Mouse (Mus musculus) hindbrain, postnatal 0 days (tissue): ENCODE results near the gene Olfr1373. TPM values are rescaled to one million over a fixed set of nuclear protein-coding genes. Genes with fewer than 3 reads are reported as not detected.

Experiments
- ATAC-seq: fragments of 200-750 bp; cut with Nextera tagmentation; 2 replicates; pipeline ENCODE4 v1.8.0; 2017; ENCODE audit warnings: mild to moderate bottlenecking, moderate TSS enrichment, moderate library complexity
- DNase-seq: peaks from one replicate; pipeline ENCODE4 v3.0.0-alpha.2; 2015; ENCODE audit warnings: low spot score
- H3K27ac ChIP-seq: fragments of 300-500 bp; sonication (generic); 2 replicates; pipeline ENCODE4 v1.5.1; 2014; ENCODE audit warnings: mild to moderate bottlenecking
- H3K27me3 ChIP-seq: fragments of 300-500 bp; sonication (generic); 2 replicates; pipeline ENCODE4 v1.6.1; 2014; ENCODE audit warnings: low read length, mixed read lengths; ENCODE audit not compliant: insufficient read depth
- H3K36me3 ChIP-seq: fragments of 300-500 bp; sonication (generic); 2 replicates; pipeline ENCODE4 v1.6.1; 2014; ENCODE audit warnings: low read length, mixed read lengths; ENCODE audit not compliant: insufficient read depth
- H3K4me1 ChIP-seq: fragments of 300-500 bp; sonication (generic); 2 replicates; pipeline ENCODE4 v1.6.1; 2014; ENCODE audit warnings: antibody characterized with exemption, low read length, mixed read lengths; ENCODE audit not compliant: insufficient read depth
- H3K4me2 ChIP-seq: fragments of 300-500 bp; sonication (generic); 2 replicates; pipeline ENCODE4 v1.6.1; 2014; ENCODE audit warnings: low read depth, mild to moderate bottlenecking, low read length, moderate library complexity, mixed read lengths
- H3K4me3 ChIP-seq: fragments of 300-500 bp; sonication (generic); 2 replicates; pipeline ENCODE4 v1.5.1; 2014; ENCODE audit warnings: low read length
- H3K9ac ChIP-seq: fragments of 300-500 bp; sonication (generic); replicated peaks from 2 replicates; pipeline ENCODE4 v1.6.1; 2014; ENCODE audit warnings: mild to moderate bottlenecking, low read length, moderate library complexity, mixed read lengths
- H3K9me3 ChIP-seq: fragments of 300-500 bp; sonication (generic); 2 replicates; pipeline ENCODE4 v1.6.1; 2016; ENCODE audit warnings: low read length, mixed read lengths
- CTCF ChIP-seq: IDR thresholded peaks from 2 replicates; pipeline ENCODE4 v1.5.1; 2016; ENCODE audit warnings: antibody characterized with exemption, control low read depth, low read depth
- WGBS: fragments of 180-500 bp; shearing (Covaris S2); extraction: QIAGEN DNeasy Blood & Tissue Kit; methylation state at CpG from one replicate; pipeline ENCODE4 v1.1.7; 2014; 5-methylcytosine and 5-hydroxymethylcytosine counted together
- polyA plus RNA-seq: library from polyadenylated mRNA; unstranded; fragments of >200 nt; fragmentation: Nextera tagmentation; extraction: Ambion mirVana; gene quantifications from 2 replicates; pipeline ENCODE4 v1.2.1, GENCODE M21; 2015
- total RNA-seq: library from RNA; depleted of rRNA; stranded (reverse); fragments of >200 nt; gene quantifications from 2 replicates; pipeline ENCODE4 v1.2.3, GENCODE M21; 2014

Olfr1373 gene
- total and polyA plus RNA-seq, 2 experiments from 2014 or later = not detected

DNA sequence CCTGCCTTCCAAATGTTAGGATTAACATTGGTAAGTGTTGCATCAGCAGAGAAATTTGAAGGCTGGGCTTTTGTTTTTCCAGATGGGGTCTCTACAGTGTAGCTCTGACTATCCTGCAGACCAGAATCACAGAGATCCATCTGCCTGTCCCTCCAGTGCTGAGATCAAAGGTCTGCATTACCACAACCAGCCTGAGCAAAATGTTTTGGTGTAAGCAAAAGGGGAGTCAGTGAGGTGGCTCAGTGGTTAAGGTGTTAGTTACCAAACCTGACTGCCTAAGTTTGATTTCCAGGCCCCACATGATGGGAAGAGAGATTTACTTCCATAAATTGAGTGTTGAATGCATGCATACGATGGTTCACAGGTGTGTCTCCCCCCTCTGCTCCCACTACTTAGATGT lies 35.9 kb downstream of the Olfr1373 start:
- H3K9ac ChIP-seq = no peak overlapping the region
- TF ChIP-seq CTCF = no peak
- 77% methylated on average over 1 of the region's 1 CpGs for WGBS
- ATAC-seq = no peak
- H3K27me3 ChIP-seq = no peaks in the 10 kb centered on the region
- H3K36me3 ChIP-seq = peaks cover 4% of the 10 kb centered on the region; the same call in 1 of the 2 replicates
- H3K27ac ChIP-seq = no peak overlapping the region
- DNase-seq = no peak
- no peak overlapping the region for H3K4me3 ChIP-seq
- H3K4me1 ChIP-seq = 0 out of 2 replicates have a peak, but pooled peaks cover 1% of the 10 kb centered on the region
- H3K9me3 ChIP-seq = no peaks in the 10 kb centered on the region
- no peak overlapping the region for H3K4me2 ChIP-seq

DNA sequence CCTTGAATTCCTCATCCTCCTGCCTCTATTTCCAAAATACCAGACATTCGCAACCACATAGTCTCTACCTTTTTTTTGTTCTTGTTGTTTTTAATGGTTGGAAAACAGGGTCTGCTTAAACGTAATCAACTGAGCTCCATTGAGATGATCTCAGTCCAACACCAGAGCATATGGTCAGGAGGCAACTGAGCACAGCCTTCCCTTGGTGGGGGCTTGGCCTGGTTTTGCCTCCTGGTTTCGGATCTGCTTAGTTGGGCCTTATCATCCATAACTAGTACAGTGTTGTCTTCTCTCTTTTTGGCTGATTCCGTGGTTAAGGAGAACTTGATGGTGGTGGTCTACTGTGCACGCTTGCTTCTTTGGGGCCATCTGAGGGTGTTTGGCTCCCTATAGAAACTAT lies 36.5 kb downstream of the Olfr1373 start:
- no peak for ATAC-seq
- Histone ChIP-seq H3K9me3 (no peaks in the 10 kb centered on the region), H3K27ac (no peak overlapping the region), H3K4me3 (no peak overlapping the region), H3K4me1 (0 out of 2 replicates have a peak, but pooled peaks cover 5% of the 10 kb centered on the region), H3K27me3 (no peaks in the 10 kb centered on the region), H3K9ac (no peak overlapping the region), H3K36me3 (no peaks in the 10 kb centered on the region), H3K4me2 (no peak overlapping the region)
- no peak for TF ChIP-seq CTCF
- DNase-seq = no peak
- 92% methylated on average over 5 of the region's 5 CpGs for WGBS

DNA sequence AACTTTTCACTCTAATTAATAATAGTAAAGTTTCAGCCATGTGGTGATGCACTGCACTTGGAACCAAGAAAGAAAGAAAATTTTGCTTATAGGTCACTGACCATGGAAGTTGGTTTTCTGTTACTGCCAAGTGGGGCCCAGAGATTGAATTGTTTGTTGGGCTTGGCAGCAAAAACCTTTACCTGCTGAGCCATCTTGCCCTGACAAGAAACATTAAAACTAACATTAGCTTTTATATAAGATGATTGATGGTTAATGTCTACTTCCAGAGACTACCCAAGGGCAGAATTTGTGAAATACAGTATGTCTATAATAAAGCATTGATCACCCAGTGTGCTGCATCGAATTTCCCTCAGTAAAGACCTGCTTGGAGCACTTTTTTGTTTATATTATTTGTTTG lies 38.9 kb downstream of the Olfr1373 start:
- ATAC-seq (no peak), DNase-seq (no peak)
- Histone ChIP-seq H3K9me3 (no peaks in the 10 kb centered on the region), H3K9ac (no peak overlapping the region), H3K27ac (no peak overlapping the region), H3K4me3 (no peak overlapping the region), H3K4me1 (peaks cover 11% of the 10 kb centered on the region; the same call in 1 of the 2 replicates), H3K27me3 (no peaks in the 10 kb centered on the region), H3K36me3 (no peaks in the 10 kb centered on the region), H3K4me2 (no peak overlapping the region)
- WGBS = 85% methylated on average over 1 of the region's 1 CpGs
- no peak for TF ChIP-seq CTCF

DNA sequence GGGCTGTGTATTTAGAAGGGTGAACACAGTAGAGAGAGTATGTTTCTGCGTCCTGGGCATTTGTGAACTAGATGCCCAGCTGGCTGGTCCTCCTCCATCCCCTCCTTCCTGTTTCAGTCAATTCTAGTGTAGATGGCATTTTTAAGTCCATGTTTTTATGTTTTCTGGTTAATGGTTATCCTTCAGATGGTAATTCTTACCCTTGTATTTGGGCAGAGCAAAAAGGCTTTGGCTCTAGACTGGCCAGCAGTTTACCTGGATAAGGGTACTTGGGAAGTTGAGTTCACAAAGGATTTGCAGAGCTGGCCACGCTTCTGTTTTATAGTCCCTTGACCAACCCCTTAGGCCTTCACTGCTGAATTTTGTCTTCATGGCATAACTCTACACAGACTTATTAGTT lies 39.3 kb downstream of the Olfr1373 start:
- Histone ChIP-seq H3K27me3 (no peaks in the 10 kb centered on the region), H3K4me3 (no peak overlapping the region), H3K27ac (no peak overlapping the region), H3K36me3 (no peaks in the 10 kb centered on the region), H3K9ac (no peak overlapping the region), H3K4me1 (peaks cover 15% of the 10 kb centered on the region; the same call in 1 of the 2 replicates), H3K9me3 (no peaks in the 10 kb centered on the region), H3K4me2 (no peak overlapping the region)
- ATAC-seq (no peak), DNase-seq (no peak)
- TF ChIP-seq CTCF = no peak
- 83% methylated on average over 2 of the region's 2 CpGs for WGBS

DNA sequence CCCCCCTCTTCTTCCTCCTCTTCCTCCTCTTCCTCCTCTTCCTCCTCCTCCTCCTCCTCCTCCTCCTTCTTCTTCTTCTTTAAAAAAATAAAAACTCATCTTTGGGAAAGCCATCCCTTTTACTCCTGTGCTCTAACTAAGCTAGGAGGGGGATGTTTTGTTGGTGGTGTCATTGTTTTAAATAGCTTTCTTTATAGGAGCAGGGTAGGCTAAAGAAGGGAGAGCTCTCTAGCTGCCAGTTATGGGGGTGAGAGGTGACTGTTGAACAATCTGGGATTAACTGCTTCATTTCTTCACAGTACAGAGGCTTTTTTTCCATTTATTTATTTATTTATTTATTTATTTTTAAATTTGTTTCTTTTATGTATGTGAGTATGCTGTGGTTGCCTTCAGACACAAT lies 39.8 kb downstream of the Olfr1373 start:
- ATAC-seq = no peak
- Histone ChIP-seq H3K4me2 (no peak overlapping the region), H3K4me3 (no peak overlapping the region), H3K27me3 (no peaks in the 10 kb centered on the region), H3K36me3 (no peaks in the 10 kb centered on the region), H3K4me1 (peaks cover 19% of the 10 kb centered on the region; the same call in 1 of the 2 replicates), H3K9ac (no peak overlapping the region), H3K9me3 (no peaks in the 10 kb centered on the region), H3K27ac (no peak overlapping the region)
- DNase-seq = no peak
- no peak for TF ChIP-seq CTCF

DNA sequence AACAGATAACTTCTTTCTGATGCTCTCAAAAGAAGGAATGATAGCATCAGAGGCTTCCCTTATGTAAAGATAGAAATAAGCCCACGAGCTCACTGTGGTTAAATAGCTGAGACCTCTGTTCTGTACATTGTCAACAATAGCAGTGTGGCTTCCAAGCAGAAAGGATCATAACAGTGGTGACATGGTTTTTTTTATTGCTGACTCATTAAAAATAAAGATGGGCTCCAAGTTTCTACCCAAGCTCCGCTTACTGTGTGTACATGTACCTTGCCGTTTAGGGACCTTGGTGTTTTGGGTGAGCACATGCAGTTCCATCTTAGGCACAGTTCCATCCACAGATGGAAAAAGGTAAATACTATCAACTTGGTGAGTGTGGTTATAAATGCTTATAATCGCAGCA lies 42.4 kb downstream of the Olfr1373 start:
- 86% methylated on average over 4 of the region's 4 CpGs for WGBS

DNA sequence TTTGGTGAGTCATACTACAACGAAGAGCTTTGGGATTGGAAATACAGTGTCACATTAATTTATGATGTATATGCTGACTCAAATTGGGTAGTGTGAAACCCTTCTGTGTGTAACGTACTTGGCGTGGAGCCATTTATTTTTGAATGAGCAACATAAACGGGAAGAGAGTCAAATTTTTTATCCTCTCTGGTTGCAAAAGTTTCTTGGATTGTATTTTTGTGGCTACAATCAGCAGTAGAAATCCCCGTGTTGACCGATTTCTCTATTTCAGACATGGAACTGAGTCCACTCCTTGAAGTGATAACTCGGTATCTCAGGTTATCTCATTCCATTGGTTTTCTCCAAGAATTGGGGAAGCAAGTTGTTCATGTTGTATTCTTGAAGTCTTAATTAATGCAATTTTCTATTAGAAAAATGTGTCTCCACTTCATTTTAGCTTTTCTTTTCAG lies 45.5 kb downstream of the Olfr1373 start:
- Histone ChIP-seq H3K9me3 (no peaks in the 10 kb centered on the region), H3K27me3 (no peaks in the 10 kb centered on the region), H3K9ac (peak overlapping the region; percentile 99), H3K4me2 (peak overlapping the region; percentile 79), H3K27ac (peak overlapping the region; percentile 100), H3K4me3 (peak overlapping the region; percentile 99), H3K36me3 (no peaks in the 10 kb centered on the region), H3K4me1 (peaks cover 31% of the 10 kb centered on the region)
- peak; percentile 20 for DNase-seq
- ATAC-seq = no peak
- 4% methylated on average over 7 of the region's 7 CpGs for WGBS
- TF ChIP-seq CTCF = no peak

More for the DNA sequence above, 42.4 kb downstream of the Olfr1373 start:
- no peak for ATAC-seq
- Histone ChIP-seq H3K4me3 (no peak overlapping the region), H3K4me2 (no peak overlapping the region), H3K4me1 (peaks cover 25% of the 10 kb centered on the region), H3K9me3 (no peaks in the 10 kb centered on the region), H3K9ac (no peak overlapping the region), H3K27ac (no peak overlapping the region), H3K36me3 (no peaks in the 10 kb centered on the region), H3K27me3 (no peaks in the 10 kb centered on the region)
- no peak for TF ChIP-seq CTCF
- no peak for DNase-seq
